Mouse (Mus musculus): ENCODE data around the gene Eif5.
"Not testable (repeated sequence)": the region's sequence is repeated elsewhere in the genome, so short reads cannot be mapped to it uniquely, and the experiment has no call there.

Gene Eif5

DNA sequence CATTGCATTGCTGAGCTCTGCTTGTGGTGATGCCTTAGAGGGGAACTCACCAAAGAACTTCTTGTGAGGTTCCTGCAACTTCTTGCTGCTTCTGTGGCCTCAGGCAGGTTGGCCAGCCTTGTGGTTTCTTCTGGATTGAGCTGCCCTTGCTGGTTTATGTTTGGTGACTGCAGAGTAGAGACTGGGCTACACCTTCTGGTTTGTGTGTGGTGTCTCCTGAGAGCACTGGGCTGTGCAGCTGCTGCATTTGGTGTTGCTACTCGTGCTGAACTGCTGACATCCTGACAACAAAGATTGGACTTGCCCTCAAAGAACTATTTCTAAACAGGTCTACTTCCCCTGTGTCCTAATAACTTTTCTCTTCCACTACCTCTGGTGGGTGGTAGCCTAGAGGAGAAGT, 13.3 kb upstream of the Eif5 start:
- no peak for DNase-seq (ENCODE audit: low read depth, low spot score)

- no peak for DNase-seq (ENCODE audit: low read depth, low spot score)
Observed at GRCm38 (mm10) chr12:111524883-111525282, 12.9 kb upstream of the Eif5 start.

- DNase-seq (ENCODE audit: low read depth, low spot score), result no peak
Observed at GRCm38 (mm10) chr12:111527643-111528281, 10.1 kb upstream of the Eif5 start.

DNA sequence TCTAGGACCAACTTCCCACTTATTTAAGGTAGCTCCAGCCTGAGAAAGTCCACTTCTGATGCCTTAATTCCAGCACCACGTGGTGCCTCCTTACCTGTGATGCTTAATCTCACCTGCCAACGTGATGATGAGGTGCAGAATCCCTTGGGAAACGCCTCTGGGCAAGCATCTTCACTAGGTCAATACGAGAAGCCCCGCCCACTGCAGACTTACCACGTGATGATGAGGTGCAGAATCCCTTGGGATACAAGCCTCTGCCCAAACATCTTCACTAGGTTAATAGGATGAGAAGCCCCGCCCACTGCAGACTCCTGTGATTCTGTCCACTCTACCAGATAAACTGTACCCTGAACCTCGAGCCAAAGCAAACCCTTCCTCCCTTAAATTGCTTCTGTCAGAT, 8.6 kb upstream of the Eif5 start:
- peak; percentile 62 for DNase-seq (ENCODE audit: low read depth, low spot score)

DNA sequence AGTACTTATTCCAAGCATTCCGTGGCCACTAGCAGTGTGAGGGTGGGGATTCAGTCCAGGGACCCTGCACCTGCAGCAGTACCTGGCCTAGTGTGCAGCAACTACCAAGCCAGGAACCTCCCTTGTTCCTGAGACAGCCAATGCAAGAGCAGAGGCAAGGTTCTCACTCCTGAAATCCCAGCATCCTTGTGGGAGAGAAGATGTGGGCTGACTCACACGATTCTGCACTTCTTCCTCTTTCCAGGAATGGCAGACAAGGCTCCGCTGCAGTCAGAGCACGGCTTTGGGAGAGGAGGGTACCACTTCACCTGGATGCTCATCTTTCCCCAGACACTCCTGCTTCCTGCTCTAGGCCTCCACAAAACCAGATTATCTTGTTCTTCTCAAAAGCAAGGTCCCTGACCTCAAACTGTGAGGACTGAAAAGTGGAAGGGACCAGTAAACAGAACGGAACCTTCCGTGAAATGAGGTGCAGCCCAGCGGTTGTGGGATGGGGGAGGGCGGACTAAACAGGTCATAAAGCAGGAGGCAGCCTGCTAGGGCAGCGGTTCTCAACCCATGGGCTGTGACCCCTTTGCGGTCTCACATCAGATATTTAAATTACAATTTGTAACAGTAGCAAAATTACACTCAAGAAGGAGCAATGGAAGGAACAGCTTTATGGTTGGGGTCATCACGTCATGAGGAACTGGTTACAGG, 4.6 kb upstream of the Eif5 start:
- DNase-seq (ENCODE audit: low read depth, low spot score), result no peak

DNA sequence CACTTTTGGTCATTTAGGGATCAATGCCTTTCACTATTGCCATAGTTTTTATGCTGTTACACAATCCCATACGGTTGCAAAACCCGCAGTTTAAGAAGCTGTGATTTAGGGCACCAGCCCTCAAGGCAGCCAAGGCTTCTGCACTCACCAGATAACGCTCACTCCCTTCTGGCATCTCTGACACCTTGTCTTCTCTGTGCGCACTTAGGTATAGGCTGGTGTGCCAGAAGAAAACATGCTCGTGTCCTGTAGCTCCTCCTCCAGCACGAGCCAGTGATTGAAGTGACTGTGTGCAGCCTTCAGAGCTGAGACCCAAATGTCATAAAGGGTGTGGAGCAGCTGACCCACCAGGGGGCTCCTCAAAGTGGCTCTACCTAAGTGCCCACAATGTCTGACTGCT, 2.5 kb upstream of the Eif5 start:
- peak; percentile 30 for DNase-seq (ENCODE audit: low read depth, low spot score)

DNA sequence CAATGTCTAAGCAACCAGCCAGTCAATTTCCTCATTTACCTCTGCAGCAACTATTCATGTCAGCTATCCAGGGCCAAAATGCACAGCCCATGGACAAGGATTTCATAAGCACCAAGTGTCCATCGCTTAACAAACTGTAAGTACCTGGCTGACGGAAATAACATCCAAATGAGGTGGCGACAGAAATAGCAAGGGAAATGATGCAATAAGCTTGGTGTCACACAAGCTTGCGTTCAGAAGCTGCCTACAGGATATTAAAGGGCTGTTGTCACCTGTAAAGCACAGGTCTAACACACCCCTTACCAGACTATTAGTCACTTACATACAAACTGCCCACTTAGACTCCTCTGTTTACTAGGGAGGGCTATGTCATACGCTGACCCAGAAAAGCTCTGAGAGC, 2.1 kb upstream of the Eif5 start:
- no peak for DNase-seq (ENCODE audit: low read depth, low spot score)

DNA sequence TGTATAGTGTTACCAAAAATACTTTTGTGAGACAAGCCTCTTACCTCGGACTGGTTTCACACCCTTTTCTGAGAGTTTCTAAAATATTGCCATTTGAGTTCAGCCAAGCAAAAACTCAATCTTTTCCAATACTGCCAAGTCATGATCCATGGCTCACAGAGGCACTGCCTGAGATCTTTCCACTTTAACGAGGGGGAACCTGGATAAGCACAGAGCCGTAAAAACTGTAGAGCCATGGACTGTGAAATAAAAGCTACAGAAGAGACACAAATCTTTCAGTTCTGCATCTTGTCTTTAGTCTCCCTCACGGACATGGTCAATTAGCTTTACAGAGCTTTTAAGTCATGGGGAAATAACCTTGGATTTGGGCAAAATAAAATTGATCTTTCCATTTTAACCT, 1.1 kb upstream of the Eif5 start:
- DNase-seq (ENCODE audit: low read depth, low spot score), result no peak

DNA sequence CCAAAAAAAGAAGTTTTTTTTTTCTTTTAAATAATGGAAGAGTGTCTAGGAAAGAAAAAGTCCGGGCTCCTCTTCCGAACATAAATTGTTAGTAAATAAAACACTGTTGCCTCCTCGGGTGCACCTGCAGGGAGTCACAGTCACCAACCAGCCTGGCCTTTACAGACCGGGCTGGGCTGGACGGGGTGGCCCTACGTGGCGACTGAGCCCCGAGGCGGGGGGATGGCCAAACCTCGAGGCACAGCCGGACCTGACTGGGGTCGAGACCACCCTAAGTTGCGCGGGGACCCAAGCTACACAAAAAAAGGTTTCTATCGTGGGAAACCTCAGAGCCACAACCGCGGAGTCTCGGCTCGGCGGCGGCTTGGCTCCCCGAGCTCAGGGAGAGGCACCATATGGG, 475 bp upstream of the Eif5 start:
- no peak for DNase-seq (ENCODE audit: low read depth, low spot score)

- DNase-seq (ENCODE audit: low read depth, low spot score), result peak; percentile 59
Observed at GRCm38 (mm10) chr12:111538292-111539040, 650 bp downstream of the Eif5 start.

DNA sequence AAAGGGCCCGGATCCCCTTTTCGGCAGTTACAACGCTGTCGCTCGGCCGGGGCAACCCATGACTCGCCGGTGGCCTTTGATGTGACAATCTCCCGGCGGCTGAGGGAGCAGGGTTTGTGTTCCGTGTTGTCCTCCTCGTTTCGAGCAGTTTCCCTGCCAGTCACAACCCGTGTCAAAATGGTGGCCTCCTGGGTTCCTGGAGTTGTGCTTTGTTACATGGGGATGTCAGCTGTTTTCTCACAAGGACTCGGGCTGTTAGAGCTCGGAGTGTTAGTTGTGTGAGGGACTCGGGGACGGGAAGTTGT, 1.2 kb downstream of the Eif5 start:
- peak; percentile 48 for DNase-seq (ENCODE audit: low read depth, low spot score)

- no peak for DNase-seq (ENCODE audit: low read depth, low spot score)
Observed at GRCm38 (mm10) chr12:111547070-111547469, 9.3 kb downstream of the Eif5 start.

DNA sequence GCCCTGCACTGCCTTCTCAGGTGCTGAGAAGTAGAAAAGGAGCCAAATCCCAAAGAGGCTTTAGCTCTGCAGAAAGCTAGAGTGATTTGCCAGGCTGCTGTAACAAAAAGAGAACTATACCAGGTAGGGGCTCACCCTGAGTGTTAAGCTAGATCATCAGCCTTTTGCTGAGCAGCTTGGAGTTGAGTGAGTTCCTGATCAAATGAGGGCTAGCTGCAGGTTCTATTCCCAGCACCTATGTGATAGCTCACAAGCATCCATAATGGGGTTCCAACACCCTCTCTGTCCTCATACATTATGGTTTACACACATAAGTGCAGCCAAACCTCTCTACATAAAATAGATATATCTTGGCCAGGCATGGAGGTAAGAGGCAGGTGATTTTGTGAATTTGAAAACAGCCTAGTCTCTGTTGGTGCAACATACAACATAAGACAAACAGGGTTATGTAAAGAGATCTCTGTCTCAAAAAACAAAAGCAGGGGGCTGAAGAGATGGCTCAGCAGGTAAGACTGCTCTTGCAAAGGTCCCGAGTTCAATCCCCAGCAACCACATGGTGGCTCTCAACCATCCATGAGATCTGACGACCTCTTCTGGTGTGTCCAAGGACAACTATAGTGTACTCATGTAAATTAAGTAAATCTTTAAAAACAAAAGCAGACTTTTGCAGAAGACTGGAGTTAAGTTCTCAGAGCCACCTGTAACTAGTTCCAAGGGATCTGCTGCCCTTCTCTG, 10.9 kb downstream of the Eif5 start:
- peak; percentile 49 for DNase-seq (ENCODE audit: low read depth, low spot score)

- DNase-seq (ENCODE audit: low read depth, low spot score), result peak; percentile 67
Observed at GRCm38 (mm10) chr12:111550679-111551078, 12.9 kb downstream of the Eif5 start.

GRCm38 (mm10) chr12:111552342-111552741, 14.5 kb downstream of the Eif5 start:
- DNase-seq (ENCODE audit: low read depth, low spot score), result peak; percentile 53

- peak; percentile 55 for DNase-seq (ENCODE audit: low read depth, low spot score)
Observed at GRCm38 (mm10) chr12:111555357-111555756, 17.5 kb downstream of the Eif5 start.

- DNase-seq (ENCODE audit: low read depth, low spot score), result not testable (repeated sequence)
Observed at GRCm38 (mm10) chr12:111555893-111556292, 18.1 kb downstream of the Eif5 start.

- peak; percentile 1 for DNase-seq (ENCODE audit: low read depth, low spot score)
Observed at GRCm38 (mm10) chr12:111557538-111557937, 19.7 kb downstream of the Eif5 start.

DNA sequence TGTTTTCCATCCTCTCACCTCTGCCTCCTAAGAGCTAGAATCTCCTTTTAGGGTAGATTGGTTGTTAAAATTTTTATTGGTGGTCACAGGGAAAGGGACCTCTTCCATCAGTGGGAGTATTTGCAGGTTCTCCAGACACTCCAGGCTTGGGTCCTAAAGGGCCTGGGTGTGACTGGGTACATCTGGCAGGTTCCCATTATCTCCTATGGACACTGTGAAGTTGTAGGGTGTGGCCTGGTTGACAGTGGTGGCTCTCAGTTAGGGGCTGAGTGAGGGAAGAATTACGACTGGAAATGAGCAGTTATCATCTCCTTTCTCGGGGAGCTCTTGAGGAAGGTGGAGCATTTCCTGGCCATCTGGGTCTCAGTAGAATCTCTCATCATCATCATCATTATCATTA, 20.8 kb downstream of the Eif5 start:
- DNase-seq (ENCODE audit: low read depth, low spot score), result no peak

- DNase-seq (ENCODE audit: low read depth, low spot score), result peak; percentile 64
Observed at GRCm38 (mm10) chr12:111559647-111560258, 21.9 kb downstream of the Eif5 start.

- DNase-seq (ENCODE audit: low read depth, low spot score), result no peak
Observed at GRCm38 (mm10) chr12:111560286-111560685, 22.5 kb downstream of the Eif5 start.
